Mouse (Mus musculus): ENCODE data around the gene Crtam.

Crtam gene

GRCm38 (mm10) chr9:41004415-41004814, at the start of gene Crtam:
Crtam (minus strand) TSS chr9:41004628.
- no peak for DNase-seq (ENCODE audit: extremely low spot score, low read depth, low spot score)

- DNase-seq (ENCODE audit: extremely low spot score, low read depth, low spot score): no peak
Observed at GRCm38 (mm10) chr9:41054166-41054565, 49.7 kb upstream of the Crtam start.

GRCm38 (mm10) chr9:41053478-41053877, 49.0 kb upstream of the Crtam start:
- DNase-seq (ENCODE audit: extremely low spot score, low read depth, low spot score): no peak

- no peak for DNase-seq (ENCODE audit: extremely low spot score, low read depth, low spot score)
Observed at GRCm38 (mm10) chr9:41051080-41051932, 46.9 kb upstream of the Crtam start.

GRCm38 (mm10) chr9:41050331-41051079, 46.1 kb upstream of the Crtam start:
- DNase-seq (ENCODE audit: extremely low spot score, low read depth, low spot score): no peak

- DNase-seq (ENCODE audit: extremely low spot score, low read depth, low spot score): no peak
Observed at GRCm38 (mm10) chr9:41049282-41049681, 44.9 kb upstream of the Crtam start.

GRCm38 (mm10) chr9:41048820-41049219, 44.4 kb upstream of the Crtam start:
- DNase-seq (ENCODE audit: extremely low spot score, low read depth, low spot score): no peak

GRCm38 (mm10) chr9:41048216-41048615, 43.8 kb upstream of the Crtam start:
- no peak for DNase-seq (ENCODE audit: extremely low spot score, low read depth, low spot score)

- DNase-seq (ENCODE audit: extremely low spot score, low read depth, low spot score): no peak
Observed at GRCm38 (mm10) chr9:41047654-41048053, 43.2 kb upstream of the Crtam start.

- DNase-seq (ENCODE audit: extremely low spot score, low read depth, low spot score): peak; percentile 64
Observed at GRCm38 (mm10) chr9:41044626-41045025, 40.2 kb upstream of the Crtam start.

- DNase-seq (ENCODE audit: extremely low spot score, low read depth, low spot score): no peak
Observed at GRCm38 (mm10) chr9:41043641-41044040, 39.2 kb upstream of the Crtam start.

GRCm38 (mm10) chr9:41041404-41041803, 37.0 kb upstream of the Crtam start:
- no peak for DNase-seq (ENCODE audit: extremely low spot score, low read depth, low spot score)

GRCm38 (mm10) chr9:41038150-41038664, 33.8 kb upstream of the Crtam start:
- DNase-seq (ENCODE audit: extremely low spot score, low read depth, low spot score): no peak

GRCm38 (mm10) chr9:41031590-41032489, 27.4 kb upstream of the Crtam start:
- DNase-seq (ENCODE audit: extremely low spot score, low read depth, low spot score): no peak

GRCm38 (mm10) chr9:41029827-41030226, 25.4 kb upstream of the Crtam start:
- no peak for DNase-seq (ENCODE audit: extremely low spot score, low read depth, low spot score)

- no peak for DNase-seq (ENCODE audit: extremely low spot score, low read depth, low spot score)
Observed at GRCm38 (mm10) chr9:41028470-41028869, 24.0 kb upstream of the Crtam start.

- no peak for DNase-seq (ENCODE audit: extremely low spot score, low read depth, low spot score)
Observed at GRCm38 (mm10) chr9:41021690-41022089, 17.3 kb upstream of the Crtam start.

GRCm38 (mm10) chr9:41020486-41020885, 16.1 kb upstream of the Crtam start:
- no peak for DNase-seq (ENCODE audit: extremely low spot score, low read depth, low spot score)

- DNase-seq (ENCODE audit: extremely low spot score, low read depth, low spot score): no peak
Observed at GRCm38 (mm10) chr9:41014512-41014911, 10.1 kb upstream of the Crtam start.

GRCm38 (mm10) chr9:41012456-41012855, 8.0 kb upstream of the Crtam start:
- no peak for DNase-seq (ENCODE audit: extremely low spot score, low read depth, low spot score)

All from hindlimb bud, embryonic 11.5 days (tissue).